Mouse (Mus musculus): ENCODE measurements around the gene Golph3. TPM values are rescaled to one million over a fixed set of nuclear protein-coding genes. Genes with fewer than 3 reads are reported as not detected.

The Golph3 gene
- polyA plus RNA-seq, 1 experiment from 2014 or later: 108 TPM

GRCm38 (mm10) chr15:12394758-12395157 lies 73.5 kb downstream of the Golph3 start:
- ATAC-seq (ENCODE audit: insufficient read depth, low FRiP score, low TSS enrichment) (no peak), DNase-seq (ENCODE audit: low spot score) (no peak)
- Histone ChIP-seq H3K4me2 (ENCODE audit: low read depth) (no peak overlapping the region), H3K36me3 (ENCODE audit: control insufficient read depth, insufficient read depth, low read length) (no peaks in the 10 kb centered on the region), H3K4me3 (ENCODE audit: low read depth, low read length) (no peak overlapping the region), H3K9ac (ENCODE audit: low read length) (no peak overlapping the region), H3K9me3 (ENCODE audit: control insufficient read depth, low read length) (no peaks in the 10 kb centered on the region), H3K27me3 (ENCODE audit: control insufficient read depth, insufficient read depth, low read length) (no peaks in the 10 kb centered on the region), H3K4me1 (ENCODE audit: control insufficient read depth, insufficient read depth, low read length) (no peaks in the 10 kb centered on the region), H3K27ac (ENCODE audit: low read depth, low read length) (no peak overlapping the region)
- 92% methylated on average over 10 of the region's 10 CpGs for WGBS

GRCm38 (mm10) chr15:12397032-12397431 lies 75.8 kb downstream of the Golph3 start:
- Histone ChIP-seq H3K9ac (ENCODE audit: low read length) (no peak overlapping the region), H3K27ac (ENCODE audit: low read depth, low read length) (no peak overlapping the region), H3K4me1 (ENCODE audit: control insufficient read depth, insufficient read depth, low read length) (no peaks in the 10 kb centered on the region), H3K4me3 (ENCODE audit: low read depth, low read length) (no peak overlapping the region), H3K9me3 (ENCODE audit: control insufficient read depth, low read length) (no peaks in the 10 kb centered on the region), H3K4me2 (ENCODE audit: low read depth) (no peak overlapping the region), H3K36me3 (ENCODE audit: control insufficient read depth, insufficient read depth, low read length) (no peaks in the 10 kb centered on the region), H3K27me3 (ENCODE audit: control insufficient read depth, insufficient read depth, low read length) (no peaks in the 10 kb centered on the region)
- no peak for DNase-seq (ENCODE audit: low spot score)
- 82% methylated on average over 6 of the region's 6 CpGs for WGBS
- no peak for ATAC-seq (ENCODE audit: insufficient read depth, low FRiP score, low TSS enrichment)

Other genes with a start within 250 kb of the Golph3 start
- gene Zfr, start 203.6 kb upstream of the Golph3 start, polyA plus RNA-seq (2014; fragmentation: Nextera tagmentation; extraction: Ambion mirVana): 153 and 156 TPM in 2 replicates
- 17.5 and 17.7 TPM in 2 replicates for gene Mtmr12, start 116.4 kb upstream of the Golph3 start, polyA plus RNA-seq (2014; fragmentation: Nextera tagmentation; extraction: Ambion mirVana)
- gene 1810049J17Rik, start 449 bp downstream of the Golph3 start, polyA plus RNA-seq (2014; fragmentation: Nextera tagmentation; extraction: Ambion mirVana): 1.6 and 1.9 TPM in 2 replicates